Mouse (Mus musculus): ENCODE measurements at regions not wholly inside any gene's neighbourhood (a gene's known extent, or its start where the extent isn't known, plus 50 kb on each side); places are given as distances from the start of the nearest gene placed in this dataset.

DNA sequence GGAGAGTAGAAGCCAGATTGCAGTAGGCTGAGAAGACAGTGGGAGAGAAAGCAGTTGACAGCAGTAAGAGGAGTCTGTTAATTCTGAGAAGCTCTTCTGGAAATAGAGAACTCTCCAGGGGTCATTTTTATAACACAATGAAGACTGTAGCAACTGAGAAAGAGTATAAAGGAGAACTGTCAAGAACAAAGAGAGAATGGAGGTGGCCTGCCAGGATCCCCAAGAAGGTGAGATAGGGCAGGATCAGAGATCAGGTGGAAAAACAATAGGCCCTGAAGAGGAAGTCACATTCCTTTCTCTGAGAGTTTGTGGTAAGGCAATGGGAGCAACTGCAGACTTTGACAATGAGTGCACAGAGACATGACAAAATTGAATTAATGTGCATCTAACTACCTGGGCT, 57.0 kb upstream of the Car10 start:
- no peak for DNase-seq (ENCODE audit: extremely low read depth)
- no peaks in the 10 kb centered on the region for H3K4me1 ChIP-seq (ENCODE audit: control insufficient read depth in 1 of 2, insufficient read depth in 2 of 2)
- H3K27ac ChIP-seq (ENCODE audit: insufficient read depth, low read depth), result no peak overlapping the region
- H3K9me3 ChIP-seq (replicated peaks; ENCODE audit: low read length), result peaks cover 64% of the 10 kb centered on the region
- dilution Hi-C loops (cut with MboI; ENCODE audit: extremely low pct_ligation_motif_present, extremely low pct_unique_long_range_greater_than_20kb, low sequenced_read_pairs), result no loop called here
- in situ Hi-C loops (cut with MboI; ENCODE audit: low pct_ligation_motif_present, low pct_unique_long_range_greater_than_20kb, low sequenced_read_pairs), result no loop called here
- H3K36me3 ChIP-seq (replicated peaks in 1 of 2; ENCODE audit: control insufficient read depth in 1 of 2, insufficient read depth in 1 of 2, low read length in 1 of 2), result no peaks in the 10 kb centered on the region
- no peaks in the 10 kb centered on the region for H3K79me2 ChIP-seq (replicated peaks; ENCODE audit: control insufficient read depth, extremely low read depth, insufficient read depth, poor library complexity, severe bottlenecking)
- no peak overlapping the region for H3K4me2 ChIP-seq (ENCODE audit: insufficient read depth, low read depth, poor library complexity, severe bottlenecking)
- no peak overlapping the region for H3K9ac ChIP-seq (ENCODE audit: insufficient read depth, low read depth)
- TF ChIP-seq ZC3H11A (IDR thresholded peaks at IDR 0.05; ENCODE audit: low read depth, low read length), result no peak
- no peak for TF ChIP-seq ZNF384 (IDR thresholded peaks at IDR 0.05; ENCODE audit: low read depth, low read length)
- no peak for TF ChIP-seq BHLHE40 (IDR thresholded peaks at IDR 0.05; ENCODE audit: low read depth, low read length)
- no peak for TF ChIP-seq RAD21 (IDR thresholded peaks at IDR 0.05; ENCODE audit: low read depth, low read length)
- TF ChIP-seq SMC3 (IDR thresholded peaks at IDR 0.05; ENCODE audit: low read depth, low read length), result no peak
- no peak for TF ChIP-seq MAFK (IDR thresholded peaks at IDR 0.05; ENCODE audit: insufficient replicate concordance, low read length)
- TF ChIP-seq USF2 (conservative IDR thresholded peaks at IDR 0.05; ENCODE audit: low read depth, low read length), result no peak
- no peak for TF ChIP-seq CHD1 (IDR thresholded peaks at IDR 0.05; ENCODE audit: low read depth, low read length)
- TF ChIP-seq ZKSCAN1 (IDR thresholded peaks at IDR 0.05; ENCODE audit: borderline replicate concordance, low read depth, low read length), result no peak
- H3K27me3 ChIP-seq (replicated peaks), result no peaks in the 10 kb centered on the region
- H3K4me3 ChIP-seq (replicated peaks in 1 of 3; ENCODE audit: low read depth in 2 of 3, low read length in 2 of 3, poor library complexity in 1 of 3), result no peak overlapping the region

DNA sequence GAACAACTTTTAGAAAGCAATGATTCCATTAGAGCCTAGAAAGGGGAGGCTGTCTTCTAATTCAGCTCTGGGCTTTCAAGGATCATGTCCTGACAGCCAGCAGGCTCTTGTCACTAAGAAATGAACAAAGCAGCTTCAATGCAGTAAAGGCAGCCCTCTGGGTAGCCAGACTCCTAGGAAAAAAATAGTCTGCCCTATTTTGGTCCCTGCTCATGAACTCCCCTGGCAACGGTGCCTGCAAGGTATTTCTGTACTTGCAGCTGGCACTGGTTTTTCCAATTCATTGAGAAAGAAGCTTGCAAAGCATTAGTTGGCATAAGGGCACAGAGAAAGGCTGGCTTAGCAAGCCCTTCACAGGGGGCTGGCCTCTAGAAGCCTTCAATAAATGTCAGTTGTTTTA, 52.8 kb upstream of the Car10 start:
- in situ Hi-C loops (cut with MboI; ENCODE audit: low pct_ligation_motif_present, low pct_unique_long_range_greater_than_20kb, low sequenced_read_pairs), result no loop called here
- no peak for DNase-seq (ENCODE audit: extremely low read depth)
- no peaks in the 10 kb centered on the region for H3K4me1 ChIP-seq (ENCODE audit: control insufficient read depth in 1 of 2, insufficient read depth in 2 of 2)
- dilution Hi-C loops (cut with MboI; ENCODE audit: extremely low pct_ligation_motif_present, extremely low pct_unique_long_range_greater_than_20kb, low sequenced_read_pairs), result no loop called here
- no peak overlapping the region for H3K4me3 ChIP-seq (replicated peaks in 1 of 3; ENCODE audit: low read depth in 2 of 3, low read length in 2 of 3, poor library complexity in 1 of 3)
- H3K27me3 ChIP-seq (replicated peaks), result no peaks in the 10 kb centered on the region
- H3K9me3 ChIP-seq (replicated peaks; ENCODE audit: low read length), result peaks cover 69% of the 10 kb centered on the region
- no peak overlapping the region for H3K4me2 ChIP-seq (ENCODE audit: insufficient read depth, low read depth, poor library complexity, severe bottlenecking)
- TF ChIP-seq JUND (conservative IDR thresholded peaks at IDR 0.05; ENCODE audit: low read depth, low read length) (no peak), ZKSCAN1 (IDR thresholded peaks at IDR 0.05; ENCODE audit: borderline replicate concordance, low read depth, low read length) (no peak), MAX (IDR thresholded peaks at IDR 0.05; ENCODE audit: low read length) (no peak)
- no peaks in the 10 kb centered on the region for H3K36me3 ChIP-seq (replicated peaks in 1 of 2; ENCODE audit: control insufficient read depth in 1 of 2, insufficient read depth in 1 of 2, low read length in 1 of 2)
- no peak overlapping the region for H3K9ac ChIP-seq (ENCODE audit: insufficient read depth, low read depth)
- no peak overlapping the region for H3K27ac ChIP-seq (ENCODE audit: insufficient read depth, low read depth)
- H3K79me2 ChIP-seq (replicated peaks; ENCODE audit: control insufficient read depth, extremely low read depth, insufficient read depth, poor library complexity, severe bottlenecking), result no peaks in the 10 kb centered on the region

All from CH12.LX (cell line).